Mouse (Mus musculus) neural tube, embryonic 14.5 days (tissue): ENCODE measurements around the gene Mknk2. TPM values are rescaled to one million over a fixed set of nuclear protein-coding genes. Genes with fewer than 3 reads are reported as not detected.
A peak's percentile ranks its signal among the peaks of the same experiment; 100 is the strongest.
"Not testable (repeated sequence)": the region's sequence is repeated elsewhere in the genome, so short reads cannot be mapped to it uniquely, and the experiment has no call there.

Source experiments
- ATAC-seq: fragments of 200-750 bp; cut with Nextera tagmentation; 2 replicates; pipeline ENCODE4 v1.8.0; 2017; ENCODE audit warnings: low read depth, mild to moderate bottlenecking, moderate TSS enrichment, moderate library complexity
- H3K27ac ChIP-seq: fragments of 300-500 bp; sonication (generic); 2 replicates; pipeline ENCODE4 v1.5.1; 2014; ENCODE audit warnings: low read depth, mild to moderate bottlenecking, control low read depth, low read length, moderate library complexity, mixed read lengths
- H3K27me3 ChIP-seq: fragments of 300-500 bp; sonication (generic); 2 replicates; pipeline ENCODE4 v1.6.1; 2014; ENCODE audit warnings: low read length; ENCODE audit not compliant: control insufficient read depth, insufficient read depth
- H3K36me3 ChIP-seq: fragments of 300-500 bp; sonication (generic); 2 replicates; pipeline ENCODE4 v1.6.1; 2014; ENCODE audit warnings: low read length, mixed read lengths; ENCODE audit not compliant: control insufficient read depth, insufficient read depth
- H3K4me1 ChIP-seq: fragments of 300-500 bp; sonication (generic); 2 replicates; pipeline ENCODE4 v1.6.1; 2014; ENCODE audit warnings: low read length; ENCODE audit not compliant: control insufficient read depth, insufficient read depth
- H3K4me2 ChIP-seq: fragments of 300-500 bp; sonication (generic); 2 replicates; pipeline ENCODE4 v1.6.1; 2014; ENCODE audit warnings: mild to moderate bottlenecking, low read depth, low read length, control low read depth
- H3K4me3 ChIP-seq: fragments of 300-500 bp; sonication (generic); 2 replicates; pipeline ENCODE4 v1.5.1; 2014; ENCODE audit warnings: low read depth, low read length, control low read depth, mixed read lengths
- H3K9ac ChIP-seq: fragments of 300-500 bp; sonication (generic); replicated peaks from 2 replicates; pipeline ENCODE4 v1.6.1; 2014; ENCODE audit warnings: low read depth, mild to moderate bottlenecking, control low read depth, low read length, mixed read lengths
- H3K9me3 ChIP-seq: fragments of 300-500 bp; sonication (generic); 2 replicates; pipeline ENCODE4 v1.6.1; 2016; ENCODE audit warnings: low read length; ENCODE audit not compliant: control insufficient read depth
- WGBS: fragments of 180-500 bp; shearing (Covaris S2); extraction: QIAGEN DNeasy Blood & Tissue Kit; methylation state at CpG from one replicate; pipeline ENCODE4 v1.1.7; 2014; 5-methylcytosine and 5-hydroxymethylcytosine counted together
- polyA plus RNA-seq: library from polyadenylated mRNA; unstranded; fragments of >200 nt; fragmentation: Nextera tagmentation; extraction: Ambion mirVana; gene quantifications from 2 replicates; pipeline ENCODE4 v1.2.1, GENCODE M21; 2014

The Mknk2 gene
- polyA plus RNA-seq, 1 experiment from 2014 or later: 43.1 TPM

DNA sequence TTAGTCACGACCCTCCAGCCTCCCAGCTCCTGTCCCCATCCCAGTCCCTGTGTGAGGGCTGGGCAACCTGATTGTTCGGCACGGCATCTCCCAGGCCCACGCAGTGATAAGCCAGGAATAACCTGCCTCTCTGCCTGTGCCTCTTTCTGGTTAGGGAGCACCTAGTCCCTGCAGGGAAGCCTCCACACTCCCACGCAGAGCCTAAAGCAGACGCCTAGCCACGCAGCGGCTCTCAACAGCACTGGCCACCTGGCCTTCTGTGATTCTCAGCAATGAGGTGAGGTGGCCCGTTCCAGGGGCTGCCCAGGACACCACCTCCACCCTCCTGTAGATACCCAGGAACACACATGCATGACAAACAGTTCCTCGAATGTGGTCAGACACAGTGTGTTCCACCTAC, 27.5 kb downstream of the Mknk2 start:
- peaks cover 10% of the 10 kb centered on the region for H3K4me1 ChIP-seq
- H3K9ac ChIP-seq: no peak overlapping the region
- no peaks in the 10 kb centered on the region for H3K9me3 ChIP-seq
- no peak overlapping the region for H3K4me2 ChIP-seq
- peaks cover 24% of the 10 kb centered on the region for H3K36me3 ChIP-seq
- H3K27me3 ChIP-seq: no peaks in the 10 kb centered on the region
- no peak for ATAC-seq
- no peak overlapping the region for H3K27ac ChIP-seq
- WGBS: 95% methylated on average over 10 of the region's 10 CpGs
- H3K4me3 ChIP-seq: no peak overlapping the region

DNA sequence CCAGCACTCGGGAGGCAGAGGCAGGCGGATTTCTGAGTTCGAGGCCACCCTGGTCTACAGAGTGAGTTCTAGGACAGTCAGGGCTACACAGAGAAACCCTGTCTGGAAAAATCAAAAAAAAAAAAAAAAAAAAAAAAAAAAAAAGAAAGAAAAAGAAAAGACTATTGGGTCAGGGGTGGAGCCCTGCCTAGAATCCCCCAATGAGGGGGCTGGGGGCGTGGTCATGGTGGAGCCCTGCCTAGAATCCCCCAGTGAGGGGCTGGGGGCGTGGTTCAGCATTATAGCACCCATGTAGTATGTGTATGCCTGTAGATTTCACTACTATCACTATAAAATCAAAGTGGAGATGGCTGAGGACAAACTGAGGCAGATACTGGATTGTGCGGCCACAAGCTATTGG, 28.0 kb downstream of the Mknk2 start:
- H3K9me3 ChIP-seq, H3K27ac ChIP-seq, H3K4me2 ChIP-seq, H3K27me3 ChIP-seq, H3K4me1 ChIP-seq, ATAC-seq, H3K4me3 ChIP-seq, H3K9ac ChIP-seq: not testable (repeated sequence)
- 93% methylated on average over 6 of the region's 6 CpGs for WGBS
- H3K36me3 ChIP-seq: peaks cover 27% of the 10 kb centered on the region

DNA sequence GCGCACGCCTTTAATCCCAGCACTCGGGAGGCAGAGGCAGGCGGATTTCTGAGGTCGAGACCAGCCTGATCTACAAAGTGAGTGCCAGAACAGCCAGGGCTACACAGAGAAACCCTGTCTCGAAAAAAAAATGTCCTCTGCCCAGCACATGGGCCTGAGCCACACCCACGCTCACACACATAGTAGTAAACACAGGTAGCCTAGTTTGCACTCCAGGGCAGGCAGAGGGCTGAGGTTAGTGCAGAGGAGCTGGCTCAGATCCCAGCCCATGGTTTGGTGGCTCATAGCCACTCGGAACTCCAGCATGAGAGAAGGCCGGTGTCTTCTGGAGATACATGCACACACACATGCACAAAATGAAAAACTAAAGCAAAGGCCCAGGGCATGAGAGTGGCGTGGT, 31.0 kb downstream of the Mknk2 start:
- no peak overlapping the region for H3K27ac ChIP-seq
- H3K36me3 ChIP-seq: peaks cover 52% of the 10 kb centered on the region
- ATAC-seq: no peak
- no peak overlapping the region for H3K4me2 ChIP-seq
- no peaks in the 10 kb centered on the region for H3K27me3 ChIP-seq
- H3K4me1 ChIP-seq: no peaks in the 10 kb centered on the region
- no peak overlapping the region for H3K4me3 ChIP-seq
- 95% methylated on average over 10 of the region's 10 CpGs for WGBS
- no peaks in the 10 kb centered on the region for H3K9me3 ChIP-seq
- H3K9ac ChIP-seq: no peak overlapping the region

DNA sequence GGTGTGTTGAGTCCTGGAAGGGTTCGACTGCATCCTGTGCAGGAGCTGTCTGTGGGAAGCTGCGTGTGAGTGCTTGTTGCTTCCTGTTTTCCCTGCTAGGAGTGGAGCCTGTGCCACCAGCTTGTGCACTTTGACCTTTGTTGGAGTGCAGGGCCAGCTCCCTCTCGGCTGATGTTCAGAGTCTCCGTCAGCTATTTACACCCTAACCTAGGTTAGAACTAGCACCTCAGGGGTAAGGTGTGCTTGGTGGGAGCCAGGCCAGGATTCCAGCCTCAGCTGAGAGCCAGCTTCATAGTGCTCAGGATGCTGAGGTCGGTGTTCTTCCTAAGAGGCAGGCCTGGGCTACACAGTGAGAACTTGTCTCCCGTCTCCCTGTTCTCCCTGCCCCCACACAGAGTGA, 42.6 kb downstream of the Mknk2 start:
- H3K4me2 ChIP-seq: no peak overlapping the region
- no peak overlapping the region for H3K27ac ChIP-seq
- no peak overlapping the region for H3K4me3 ChIP-seq
- WGBS: 90% methylated on average over 6 of the region's 6 CpGs
- no peaks in the 10 kb centered on the region for H3K9me3 ChIP-seq
- no peaks in the 10 kb centered on the region for H3K4me1 ChIP-seq
- no peak overlapping the region for H3K9ac ChIP-seq
- no peaks in the 10 kb centered on the region for H3K27me3 ChIP-seq
- ATAC-seq: no peak
- H3K36me3 ChIP-seq: peaks cover 48% of the 10 kb centered on the region

DNA sequence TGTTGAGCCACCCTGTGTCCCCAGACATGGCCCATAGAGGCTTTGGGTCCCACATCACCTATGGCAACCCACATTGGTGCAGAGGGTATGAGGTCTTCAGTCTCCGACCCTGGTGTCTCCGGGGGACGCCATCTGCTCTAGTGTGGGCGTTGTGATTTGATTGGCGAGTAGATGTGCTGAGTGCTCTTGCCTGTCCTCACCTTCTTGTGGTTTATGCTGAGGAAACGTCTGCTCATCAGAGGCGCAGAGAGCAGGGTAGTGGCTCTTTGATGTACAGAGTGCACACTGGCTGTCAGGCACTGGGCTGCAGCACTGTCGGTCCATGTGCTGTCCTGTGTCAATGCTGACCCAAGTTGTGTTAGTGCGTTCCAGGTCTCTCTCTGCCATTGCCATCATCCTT, 49.0 kb downstream of the Mknk2 start:
- no peak for ATAC-seq
- Histone ChIP-seq H3K4me1 (peaks cover 18% of the 10 kb centered on the region), H3K4me3 (no peak overlapping the region), H3K9ac (no peak overlapping the region), H3K36me3 (no peaks in the 10 kb centered on the region), H3K4me2 (no peak overlapping the region), H3K9me3 (no peaks in the 10 kb centered on the region), H3K27me3 (no peaks in the 10 kb centered on the region), H3K27ac (no peak overlapping the region)
- 82% methylated on average over 9 of the region's 9 CpGs for WGBS

DNA sequence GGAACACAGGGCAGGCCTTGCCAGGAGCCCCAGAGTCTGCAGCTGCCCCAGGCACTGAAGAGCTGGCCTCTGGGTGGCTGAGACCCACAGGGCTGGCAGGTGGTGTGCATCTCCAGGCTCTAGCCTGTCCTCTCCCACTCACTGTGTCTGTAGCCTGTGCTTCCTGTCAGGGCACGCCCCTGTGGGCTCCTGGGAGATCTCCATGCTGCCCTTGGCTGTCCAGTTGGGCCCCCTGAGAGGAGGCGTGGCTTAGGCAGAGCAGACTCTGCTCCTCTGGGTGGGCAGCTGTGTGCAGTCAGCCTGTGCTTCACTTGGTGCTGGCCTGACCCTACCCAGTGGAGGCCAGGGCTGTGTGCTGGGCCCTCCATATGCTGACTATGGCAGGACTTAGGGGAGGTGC, 50.2 kb downstream of the Mknk2 start:
- Histone ChIP-seq H3K4me2 (no peak overlapping the region), H3K9ac (no peak overlapping the region), H3K4me3 (no peak overlapping the region), H3K27ac (no peak overlapping the region), H3K9me3 (no peaks in the 10 kb centered on the region), H3K4me1 (peaks cover 27% of the 10 kb centered on the region), H3K27me3 (no peaks in the 10 kb centered on the region), H3K36me3 (no peaks in the 10 kb centered on the region)
- 75% methylated on average over 2 of the region's 2 CpGs for WGBS
- ATAC-seq: no peak

DNA sequence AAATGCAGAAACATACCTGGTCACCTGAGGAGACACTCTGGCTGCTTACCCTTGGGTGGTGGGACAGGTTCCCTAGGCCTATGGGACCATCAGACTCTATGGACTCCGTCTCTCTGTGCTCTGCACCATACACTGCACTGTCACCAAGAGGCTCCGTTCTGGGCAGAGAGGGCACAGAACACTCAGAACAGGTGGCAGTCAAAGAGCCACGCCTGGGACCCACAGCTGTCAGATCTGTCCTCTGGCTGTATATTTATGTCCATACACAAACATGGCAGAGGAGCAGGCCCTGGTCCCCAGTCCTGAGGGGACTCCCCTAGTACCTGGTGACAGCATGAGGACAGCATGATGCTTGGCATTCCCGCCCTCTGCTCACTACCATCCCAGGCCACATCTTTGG, 52.1 kb downstream of the Mknk2 start:
- H3K27me3 ChIP-seq: no peaks in the 10 kb centered on the region
- no peak overlapping the region for H3K27ac ChIP-seq
- no peak for ATAC-seq
- no peaks in the 10 kb centered on the region for H3K9me3 ChIP-seq
- no peak overlapping the region for H3K9ac ChIP-seq
- H3K4me3 ChIP-seq: no peak overlapping the region
- H3K4me2 ChIP-seq: no peak overlapping the region
- peaks cover 33% of the 10 kb centered on the region for H3K4me1 ChIP-seq
- no peaks in the 10 kb centered on the region for H3K36me3 ChIP-seq
- 94% methylated on average over 4 of the region's 4 CpGs for WGBS

DNA sequence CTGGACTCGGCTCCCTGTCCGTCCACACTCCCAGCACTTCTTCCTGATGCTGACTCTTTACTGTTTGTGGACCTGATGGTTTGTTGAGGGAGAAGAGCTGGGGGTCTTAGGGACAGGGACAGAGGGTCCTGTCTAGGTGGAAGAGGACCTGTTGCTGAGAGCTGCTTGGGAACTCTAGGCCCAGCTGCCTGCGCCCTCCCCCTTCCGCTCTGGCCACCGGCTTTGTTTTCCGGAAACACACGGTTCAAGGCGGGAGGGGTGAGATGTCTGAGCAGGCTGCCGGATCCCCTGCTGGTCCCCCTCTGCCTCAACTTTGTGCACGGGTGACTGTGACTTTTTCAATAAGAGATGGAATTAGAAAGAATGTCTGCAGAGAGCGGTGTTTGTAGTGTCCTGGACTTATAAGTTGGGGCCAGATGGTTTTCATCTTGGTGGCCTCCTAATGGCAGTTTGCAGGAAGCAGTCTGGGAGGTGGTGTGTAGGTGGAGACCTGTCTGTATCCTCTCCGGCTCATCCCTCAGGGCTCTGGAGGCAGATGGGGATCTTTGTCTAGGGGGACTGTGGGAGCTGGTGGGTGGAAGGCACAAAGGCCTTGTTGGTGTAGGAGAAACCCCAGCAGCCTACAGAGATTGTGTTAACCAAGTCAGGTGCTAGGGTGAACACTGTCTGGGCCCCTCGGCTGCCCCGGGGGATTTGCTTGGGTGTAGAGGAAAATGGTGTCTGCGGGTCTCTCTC, 54.3 kb downstream of the Mknk2 start:
- Histone ChIP-seq H3K27me3 (no peaks in the 10 kb centered on the region), H3K36me3 (no peaks in the 10 kb centered on the region), H3K4me1 (peaks cover 30% of the 10 kb centered on the region), H3K4me2 (peak overlapping the region; percentile 99), H3K4me3 (peak overlapping the region; percentile 80), H3K9me3 (no peaks in the 10 kb centered on the region), H3K9ac (peak overlapping the region; percentile 86), H3K27ac (peak overlapping the region; percentile 83)
- 18% methylated on average over 15 of the region's 15 CpGs for WGBS
- ATAC-seq: no peak

DNA sequence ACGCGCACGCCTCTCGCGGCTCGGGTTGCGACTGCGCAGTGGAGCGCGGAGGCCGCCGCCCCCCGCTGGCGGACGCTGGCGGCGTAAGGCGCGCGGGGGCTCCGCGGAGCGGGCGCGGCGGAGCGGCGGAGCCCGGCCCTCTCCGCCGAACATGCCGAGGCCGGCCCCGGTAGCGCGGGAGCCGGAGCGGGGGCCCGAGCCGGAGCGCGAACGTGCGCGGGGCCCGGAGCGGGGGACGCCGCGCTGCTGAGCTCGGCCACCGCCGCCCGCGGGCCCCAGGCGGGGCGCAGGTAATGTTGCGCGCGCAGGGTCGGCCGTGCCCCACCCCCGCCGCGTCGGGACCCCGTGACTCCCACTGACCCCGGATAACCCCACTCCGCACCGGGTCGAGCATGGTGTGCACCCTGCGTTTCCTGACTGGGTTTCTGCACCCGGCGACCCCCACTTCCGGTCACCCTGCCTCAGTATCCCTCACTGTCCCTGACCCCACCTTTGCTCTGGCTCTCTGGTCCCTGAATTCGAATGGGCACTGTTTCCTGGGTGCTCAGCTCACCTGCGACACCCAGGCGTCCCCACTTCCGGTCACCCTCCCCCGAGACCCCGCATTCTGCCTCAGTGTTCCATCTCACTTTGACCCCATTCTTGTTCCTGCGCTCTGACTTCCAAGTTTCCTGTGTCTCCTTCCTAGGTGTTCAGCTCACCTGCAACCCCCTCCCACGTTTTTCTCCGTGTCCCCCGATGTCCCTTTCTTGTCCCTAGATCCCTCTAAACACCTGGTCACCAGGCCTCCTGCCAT, 55.1 kb downstream of the Mknk2 start, which contains the start of gene Csnk1g2:
Gene Csnk1g2, plus strand, starts transcription at position 178 of the 796 bp plus-strand sequence.
- H3K9me3 ChIP-seq: no peaks in the 10 kb centered on the region
- peak within 1 kb of the TSS; percentile 95 for H3K27ac ChIP-seq
- WGBS: under 1% methylated on average over 80 of the region's 85 CpGs
- H3K4me2 ChIP-seq: peak within 1 kb of the TSS; percentile 99
- peak within 1 kb of the TSS; percentile 80 for H3K4me3 ChIP-seq
- no peaks in the 10 kb centered on the region for H3K27me3 ChIP-seq
- peak within 1 kb of the TSS; percentile 86 for H3K9ac ChIP-seq
- ATAC-seq: no peak; the same call in 1 of the 2 replicates
- no peaks in the 10 kb centered on the region for H3K36me3 ChIP-seq
- peaks cover 29% of the 10 kb centered on the region for H3K4me1 ChIP-seq
